Comparison of ENCODE assay signal across 13 mouse cellular contexts in the genomic region with DNA sequence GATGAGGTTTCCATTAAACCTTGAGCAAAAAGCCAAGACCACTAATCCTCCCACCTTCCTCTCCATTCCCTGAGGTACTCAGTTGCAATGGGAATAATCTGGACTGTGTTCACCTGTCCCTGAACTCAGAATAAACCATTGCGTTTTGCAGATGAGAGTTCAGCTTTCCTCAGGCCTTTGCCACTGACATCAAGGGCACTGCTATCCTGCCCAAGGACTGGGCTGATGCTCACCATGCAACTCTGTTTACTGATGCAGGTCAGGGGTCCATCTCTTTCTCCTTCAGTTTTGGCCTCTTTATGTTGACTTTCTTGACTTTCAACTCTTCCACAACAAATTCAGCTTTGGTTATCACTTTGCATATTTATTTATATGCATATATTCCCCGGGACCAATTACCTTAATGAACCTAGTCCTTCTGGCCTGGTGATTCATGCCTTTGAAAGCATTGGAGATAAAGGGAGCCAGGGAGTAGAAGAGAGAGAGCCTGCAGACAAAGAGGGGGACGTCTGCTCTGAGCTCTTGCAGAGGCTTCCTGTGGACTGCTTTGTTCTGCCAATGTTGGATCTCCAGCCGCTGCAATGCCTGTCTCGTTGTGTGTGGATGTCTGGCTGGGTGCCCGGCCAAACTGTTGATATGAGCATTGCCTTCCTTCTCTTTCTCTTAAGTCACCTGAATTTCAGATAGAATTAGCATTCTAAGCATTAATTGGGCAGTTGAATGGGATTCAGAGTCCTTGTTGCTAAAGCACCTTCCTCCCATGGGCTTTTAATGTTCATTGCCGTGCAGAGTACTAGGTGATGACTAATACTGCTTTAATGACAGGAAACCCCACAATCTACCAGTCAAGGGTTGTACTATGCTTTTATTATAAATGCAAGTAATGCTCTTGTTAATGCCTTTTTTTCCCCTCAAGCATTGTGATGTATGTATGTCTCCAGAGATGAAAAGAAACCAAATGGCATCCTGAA.
DNase-seq lines count a peak whose midpoint lies in the region; ATAC-seq and TF ChIP-seq lines count a peak whose summit lies in the region.
"Had no signal": no experiment of that assay in that cellular context is flagged by ENCODE, and none has a peak within 500 bp of the region (broad histone marks: within the 10 kb centered on the region; RNA-seq: fewer than 3 reads in every experiment).

No protein-coding gene starts in this region.

- H3K36me3 ChIP-seq in heart, postnatal 0 days (replicated peaks; ENCODE audit: control insufficient read depth, insufficient read depth, low read length): no peaks in the 10 kb centered on the region
- H3K36me3 ChIP-seq in heart, adult 2 months (ENCODE audit: control insufficient read depth, insufficient read depth, low read length): no peaks in the 10 kb centered on the region
- no peaks in the 10 kb centered on the region for H3K36me3 ChIP-seq in forebrain, embryonic 13.5 days (ENCODE audit: poor library complexity, severe bottlenecking)
- H3K36me3 ChIP-seq in hindbrain, embryonic 13.5 days: no peaks in the 10 kb centered on the region
- H3K36me3 ChIP-seq: kidney, embryonic 15.5 days; limb, embryonic 13.5 days had no signal

- TF ChIP-seq EP300 in heart, postnatal 0 days (IDR thresholded peaks at IDR 0.05; ENCODE audit: low read depth): no peak
- no peak for TF ChIP-seq EP300 in heart, adult 2 months (IDR thresholded peaks at IDR 0.05; ENCODE audit: insufficient read depth, low read depth, low read length)

- no peak overlapping the region for H3K4me3 ChIP-seq in heart, postnatal 0 days (ENCODE audit: low read depth, low read length)
- no peak overlapping the region for H3K4me3 ChIP-seq in heart, adult 2 months
- no peak overlapping the region for H3K4me3 ChIP-seq in forebrain, embryonic 13.5 days
- H3K4me3 ChIP-seq in hindbrain, embryonic 13.5 days: no peak overlapping the region
- H3K4me3 ChIP-seq: kidney, embryonic 15.5 days; limb, embryonic 13.5 days; myocyte had no signal

- no peaks in the 10 kb centered on the region for H3K27me3 ChIP-seq in heart, postnatal 0 days (ENCODE audit: control insufficient read depth, insufficient read depth, low read length)
- no peaks in the 10 kb centered on the region for H3K27me3 ChIP-seq in heart, adult 2 months (ENCODE audit: control insufficient read depth, insufficient read depth, low read length)
- no peaks in the 10 kb centered on the region for H3K27me3 ChIP-seq in forebrain, embryonic 13.5 days
- H3K27me3 ChIP-seq in hindbrain, embryonic 13.5 days: no peaks in the 10 kb centered on the region
- H3K27me3 ChIP-seq: kidney, embryonic 15.5 days; limb, embryonic 13.5 days had no signal

- intact Hi-C loops in heart, adult 2 months (cut with DNase I): no loop called here
- intact Hi-C loops in left cerebral cortex, postnatal 25 days (cut with DNase I): no loop called here

- no peak overlapping the region for H3K9ac ChIP-seq in heart, postnatal 0 days (replicated peaks; ENCODE audit: low read depth, low read length)
- H3K9ac ChIP-seq in heart, adult 2 months (ENCODE audit: low read depth, low read length): no peak overlapping the region
- H3K9ac ChIP-seq in forebrain, embryonic 13.5 days: no peak overlapping the region
- H3K9ac ChIP-seq in hindbrain, embryonic 13.5 days: no peak overlapping the region
- H3K9ac ChIP-seq: kidney, embryonic 15.5 days; limb, embryonic 13.5 days had no signal

- no peak for ATAC-seq in heart, postnatal 0 days (ENCODE audit: insufficient read depth, low read depth)
- peak; percentile 85; the same call in 1 of the 2 replicates for ATAC-seq in forebrain, embryonic 13.5 days
- no peak for ATAC-seq in hindbrain, embryonic 13.5 days (ENCODE audit: low FRiP score)

- WGBS in heart, postnatal 0 days: 18% methylated on average over 7 of the region's 7 CpGs
- WGBS in heart, adult 2 months: 18% methylated on average over 7 of the region's 7 CpGs
- WGBS in forebrain, embryonic 13.5 days: 11% methylated on average over 7 of the region's 7 CpGs
- 17% methylated on average over 7 of the region's 7 CpGs for WGBS in hindbrain, embryonic 13.5 days

- TF ChIP-seq CTCF in heart, postnatal 0 days (IDR thresholded peaks at IDR 0.05; ENCODE audit: low read depth): no peak
- TF ChIP-seq CTCF in heart, adult 2 months (IDR thresholded peaks at IDR 0.05): no peak

- H3K4me2 ChIP-seq in heart, postnatal 0 days (ENCODE audit: low read depth, low read length): no peak overlapping the region
- H3K4me2 ChIP-seq in forebrain, embryonic 13.5 days: 0 out of 2 replicates have a peak overlapping the region, but pooled peaks have one; percentile 1
- H3K4me2 ChIP-seq in hindbrain, embryonic 13.5 days: no peak overlapping the region
- H3K4me2 ChIP-seq: kidney, embryonic 15.5 days; limb, embryonic 13.5 days had no signal

- peak; percentile 16 for DNase-seq in heart, postnatal 0 days (ENCODE audit: low spot score)
- no peak for DNase-seq in heart, adult 2 months
- peak; percentile 64 for DNase-seq in brain, adult 2 months (ENCODE audit: low read depth, low spot score)
- DNase-seq in left cerebral cortex, postnatal 25 days (ENCODE audit: low spot score in 2 of 2): peak; percentile 22 to 46
- no peak for DNase-seq in urinary bladder, adult 2 months (ENCODE audit: low spot score)
- DNase-seq: cerebellum, adult 11 months; lung, postnatal 10 days; thymus, adult 2 months had no signal

- no peaks in the 10 kb centered on the region for H3K4me1 ChIP-seq in heart, postnatal 0 days (ENCODE audit: control insufficient read depth, insufficient read depth)
- H3K4me1 ChIP-seq in heart, adult 2 months (ENCODE audit: control insufficient read depth, insufficient read depth, low read length): no peaks in the 10 kb centered on the region
- H3K4me1 ChIP-seq in forebrain, embryonic 13.5 days: peaks cover 18% of the 10 kb centered on the region
- H3K4me1 ChIP-seq in hindbrain, embryonic 13.5 days (replicated peaks): no peaks in the 10 kb centered on the region; the same call in 1 of the 2 replicates
- H3K4me1 ChIP-seq: kidney, embryonic 15.5 days; limb, embryonic 13.5 days had no signal

- H3K79me2 ChIP-seq in heart, adult 2 months (replicated peaks; ENCODE audit: control insufficient read depth, insufficient read depth, low read length): no peaks in the 10 kb centered on the region

- TF ChIP-seq POLR2A in heart, adult 2 months (IDR thresholded peaks at IDR 0.05; ENCODE audit: insufficient read depth, low read depth, low read length): no peak

- H3K27ac ChIP-seq in heart, postnatal 0 days (ENCODE audit: low read depth): no peak overlapping the region
- no peak overlapping the region for H3K27ac ChIP-seq in heart, adult 2 months
- peak overlapping the region; percentile 2; the same call in 1 of the 2 replicates for H3K27ac ChIP-seq in forebrain, embryonic 13.5 days
- no peak overlapping the region for H3K27ac ChIP-seq in hindbrain, embryonic 13.5 days
- H3K27ac ChIP-seq: kidney, embryonic 15.5 days; limb, embryonic 13.5 days had no signal

- no peaks in the 10 kb centered on the region for H3K9me3 ChIP-seq in heart, postnatal 0 days (replicated peaks; ENCODE audit: control insufficient read depth, low read length)
- no peaks in the 10 kb centered on the region for H3K9me3 ChIP-seq in forebrain, embryonic 13.5 days (replicated peaks)
- no peaks in the 10 kb centered on the region for H3K9me3 ChIP-seq in hindbrain, embryonic 13.5 days
- H3K9me3 ChIP-seq: kidney, embryonic 15.5 days; limb, embryonic 13.5 days had no signal

Comparison
In these comparisons a context has a peak if more than half of its experiments do, and no peak if none do; other contexts are left out.
1. DNase-seq: peak in heart, postnatal 0 days (single experiment), brain, adult 2 months (single experiment) and left cerebral cortex, postnatal 25 days (2 of 2); none in heart, adult 2 months (0 of 2) and urinary bladder, adult 2 months (single experiment).